Mouse (Mus musculus): ENCODE measurements around the gene Cul3.

DNA sequence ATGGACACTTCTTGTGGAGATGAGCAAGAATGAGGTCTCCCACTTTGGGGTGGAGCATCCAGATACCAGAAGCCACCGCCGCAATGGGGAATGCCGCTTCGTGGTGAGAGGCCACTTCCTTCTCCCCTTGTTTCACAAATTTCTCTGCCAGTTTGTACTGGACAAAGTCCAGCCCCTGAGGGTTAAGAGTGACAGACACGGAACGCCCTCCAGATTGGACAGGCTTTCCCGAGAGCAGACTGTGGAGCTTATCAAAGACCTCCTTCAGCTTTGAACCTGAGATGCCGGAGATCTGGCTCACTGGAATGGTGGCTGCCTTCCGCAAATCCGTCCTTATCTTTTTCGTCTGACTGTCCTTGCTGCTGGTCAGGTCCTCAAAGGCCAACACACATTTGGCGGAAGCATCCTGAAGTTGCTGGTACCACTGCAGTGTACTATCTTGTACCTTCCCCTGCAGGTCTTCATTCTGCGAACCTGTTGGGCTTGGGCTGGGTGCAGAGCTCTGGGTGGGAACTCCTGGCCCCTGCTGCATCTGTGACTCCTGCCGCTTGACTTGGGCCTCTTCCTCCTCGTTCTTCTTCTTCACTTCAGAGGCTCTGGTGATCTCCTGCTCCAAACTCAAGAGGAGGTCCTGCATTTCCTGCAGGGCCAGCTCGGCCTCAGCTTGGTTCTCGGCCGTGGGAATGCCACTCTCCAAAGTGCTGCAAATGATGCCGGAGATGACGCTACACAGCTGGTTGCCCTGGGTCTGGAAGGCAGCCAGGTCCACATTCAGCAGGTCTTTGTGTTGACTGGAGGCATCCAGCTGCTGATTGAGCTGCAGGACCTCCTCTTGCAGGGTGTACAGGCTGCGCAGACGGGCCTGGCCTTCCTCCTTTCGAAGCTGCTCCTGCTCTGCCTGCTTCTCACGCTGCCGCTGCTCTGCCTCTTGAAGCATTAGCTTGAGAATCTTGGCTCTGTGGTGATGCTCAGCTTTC lies 43.6 kb upstream of the Cul3 start:
- TF ChIP-seq CTCF (IDR thresholded peaks at IDR 0.05; ENCODE audit: borderline replicate concordance, control insufficient read depth, extremely low read depth, insufficient read depth, low read length, poor library complexity), result no peak
- no peak for TF ChIP-seq POLR2A (IDR thresholded peaks at IDR 0.05; ENCODE audit: control insufficient read depth, extremely low read depth, insufficient read depth, low read length, poor library complexity)

Measured in thymus, adult 2 months (tissue).